Mouse (Mus musculus) MEL (cell line): ENCODE data around the gene Serpini1.

ENCODE experiments used
- CHD2 ChIP-seq: IDR thresholded peaks from 2 replicates; pipeline ENCODE4 v1.6.1; 2011; ENCODE audit warnings: low read length, improper control_type of control experiment
- CTCF ChIP-seq, 3 experiments: IDR thresholded peaks in 2 of 3; conservative IDR thresholded peaks in 1 of 3; 2 replicates each; pipeline ENCODE4 v1.5.1; 2011 to 2012; ENCODE audit warnings: low read length in 3 of 3, low read depth in 2 of 3, mild to moderate bottlenecking in 2 of 3, improper control_type of control experiment in 1 of 3, inconsistent platforms in 1 of 3, mixed read lengths in 1 of 3, moderate library complexity in 1 of 3; ENCODE audit not compliant: control insufficient read depth in 1 of 3, insufficient read depth in 1 of 3, poor library complexity in 1 of 3, severe bottlenecking in 1 of 3
- KAT2A ChIP-seq: conservative IDR thresholded peaks from 2 replicates; pipeline ENCODE4 v1.6.1; 2012; ENCODE audit warnings: low read depth, low read length, improper control_type of control experiment, inconsistent platforms
- POLR2A ChIP-seq, 2 experiments: IDR thresholded peaks; 2 replicates each; pipeline ENCODE4 v1.6.1; 2011 to 2012; ENCODE audit warnings: low read length in 2 of 2, mild to moderate bottlenecking in 2 of 2, control low read depth in 1 of 2, improper control_type of control experiment in 1 of 2, low read depth in 1 of 2, moderate library complexity in 1 of 2; ENCODE audit not compliant: control insufficient read depth in 1 of 2, insufficient read depth in 1 of 2, poor library complexity in 1 of 2
- UBTF ChIP-seq: IDR thresholded peaks from 2 replicates; pipeline ENCODE4 v1.6.1; 2012; ENCODE audit warnings: low read depth, mild to moderate bottlenecking, inconsistent platforms, low read length, improper control_type of control experiment, moderate library complexity, borderline replicate concordance; ENCODE audit not compliant: insufficient read depth
- USF1 ChIP-seq: IDR thresholded peaks from 2 replicates; pipeline ENCODE4 v1.6.1; 2014; ENCODE audit warnings: low read depth, mild to moderate bottlenecking, inconsistent platforms, low read length, improper control_type of control experiment, moderate library complexity

DNA sequence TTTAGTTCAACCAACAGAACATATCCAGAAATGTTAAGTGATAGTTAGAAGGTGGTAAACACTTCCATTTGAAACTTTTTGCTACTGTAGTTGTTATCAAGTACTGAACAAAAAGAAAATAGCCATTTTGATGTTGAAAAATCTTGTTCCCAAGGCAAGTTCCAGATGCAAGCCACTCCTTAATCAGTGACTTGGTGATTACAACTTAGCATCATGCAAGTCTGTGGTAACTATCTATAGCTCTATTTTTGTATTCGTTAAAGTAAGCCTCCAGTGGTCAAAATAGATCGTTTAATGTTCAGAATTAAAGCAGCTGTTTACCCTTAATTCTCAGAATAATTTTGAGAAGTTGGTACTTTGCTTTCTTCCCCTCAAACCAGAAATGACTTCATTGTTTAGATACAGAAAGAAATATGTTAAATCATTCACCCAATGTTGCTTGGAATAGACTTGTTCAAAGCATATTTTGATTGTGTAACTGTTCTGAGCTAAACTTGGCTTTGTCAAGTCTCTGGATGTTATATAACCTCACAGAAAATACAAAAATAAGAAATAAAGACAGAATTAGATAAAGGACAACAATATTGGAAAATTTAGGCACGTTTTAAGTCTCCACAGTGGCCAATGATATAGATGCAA is 130.0 kb downstream of the Serpini1 start:
- TF ChIP-seq CTCF (IDR thresholded peaks at IDR 0.05 in 2 of 3, conservative IDR thresholded peaks at IDR 0.05 in 1 of 3; ENCODE audit: control insufficient read depth in 1 of 3, insufficient read depth in 1 of 3, low read depth in 2 of 3, low read length in 3 of 3, poor library complexity in 1 of 3, severe bottlenecking in 1 of 3), result no peak
- no peak for TF ChIP-seq USF1
- TF ChIP-seq KAT2A, result no peak
- no peak for TF ChIP-seq POLR2A (IDR thresholded peaks at IDR 0.05; ENCODE audit: control insufficient read depth in 1 of 2, insufficient read depth in 1 of 2, low read depth in 1 of 2, low read length in 2 of 2, poor library complexity in 1 of 2)
- TF ChIP-seq CHD2, result no peak
- TF ChIP-seq UBTF, result no peak
